Mouse (Mus musculus) left cerebral cortex, adult 8-10 months (tissue): ENCODE measurements at regions not wholly inside any gene's neighbourhood (a gene's known extent, or its start where the extent isn't known, plus 50 kb on each side); places are given as distances from the start of the nearest gene placed in this dataset.
A peak's percentile ranks its signal among the peaks of the same experiment; 100 is the strongest.

ENCODE experiments used
- DNase-seq, 2 experiments: peaks; one replicate each; pipeline ENCODE4 v3.0.0; 2022; ENCODE audit warnings: low spot score in 2 of 2

DNA sequence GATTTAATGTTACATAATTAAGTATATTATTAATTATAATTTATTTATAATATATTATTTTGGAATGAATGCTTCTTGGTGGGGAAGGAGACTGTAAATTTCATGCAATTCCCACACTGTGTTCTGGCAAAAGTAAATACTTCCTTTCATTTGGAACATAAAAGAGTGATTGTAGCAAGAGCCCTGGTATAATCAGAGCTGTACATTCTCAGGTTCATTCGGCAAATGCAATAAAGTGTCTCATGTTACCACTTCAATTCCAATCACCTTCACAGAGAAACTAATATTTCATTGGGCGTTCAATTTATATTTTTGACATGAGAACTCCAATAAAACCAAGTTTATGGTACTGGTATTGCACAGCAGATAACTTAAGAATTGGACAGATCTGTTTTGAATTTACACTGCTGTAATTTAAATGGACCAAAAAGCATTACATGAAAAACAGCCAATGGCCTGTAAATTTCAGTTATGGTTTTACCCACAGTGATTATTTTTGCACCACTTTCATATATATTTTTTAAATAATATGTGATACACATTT lies 569.0 kb downstream of the Pcdh7 start:
- DNase-seq = no peak

DNA sequence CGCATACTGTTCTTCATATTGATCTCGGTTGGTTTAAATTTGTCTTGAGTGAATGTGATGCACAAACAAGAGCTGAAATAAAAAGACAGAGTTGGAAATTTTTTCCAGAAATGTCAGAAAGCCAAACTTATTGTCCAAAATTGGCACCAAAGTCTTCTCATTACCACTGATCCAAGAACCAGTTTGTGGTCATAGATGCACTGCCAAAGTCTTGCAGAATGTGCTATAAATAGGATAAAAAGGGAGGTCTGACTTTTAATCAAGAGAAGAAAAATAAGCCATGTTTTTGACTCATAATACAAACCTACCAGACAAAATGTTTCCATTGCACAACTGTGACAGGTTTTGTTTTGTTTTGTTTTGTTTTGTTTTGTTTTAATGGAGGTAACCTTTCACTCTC lies 573.5 kb downstream of the Pcdh7 start:
- no peak for DNase-seq

- no peak for DNase-seq
These were observed 577.1 kb downstream of the Pcdh7 start for GRCm38 (mm10) chr5:58294903-58295302.

GRCm38 (mm10) chr5:58331356-58331755 lies 613.6 kb downstream of the Pcdh7 start:
- DNase-seq = peak in 1 of 2 experiments; percentile 18
